Mouse (Mus musculus): ENCODE measurements around the gene Gm11555.
"Not testable (repeated sequence)": the region's sequence is repeated elsewhere in the genome, so short reads cannot be mapped to it uniquely, and the experiment has no call there.

Gm11555 gene

GRCm38 (mm10) chr11:99650136-99650535, at the start of gene Gm11555:
Gene Gm11555 (minus strand): TSS chr11:99650236.
- DNase-seq (ENCODE audit: inconsistent ontology term), result no peak

GRCm38 (mm10) chr11:99690463-99690862, 40.4 kb upstream of the Gm11555 start, which contains the start of gene Gm14190:
Gene Gm14190 (minus strand): TSS chr11:99690740.
- DNase-seq (ENCODE audit: inconsistent ontology term), result no peak

- DNase-seq (ENCODE audit: inconsistent ontology term), result not testable (repeated sequence)
Observed at GRCm38 (mm10) chr11:99685235-99685634, 35.2 kb upstream of the Gm11555 start.

GRCm38 (mm10) chr11:99683481-99683880, 33.4 kb upstream of the Gm11555 start:
- DNase-seq (ENCODE audit: inconsistent ontology term), result no peak

GRCm38 (mm10) chr11:99665860-99666259, 15.8 kb upstream of the Gm11555 start, which contains the start of gene Krtap4-6:
Gene Krtap4-6 (minus strand): TSS chr11:99665960.
- DNase-seq (ENCODE audit: inconsistent ontology term), result no peak

GRCm38 (mm10) chr11:99662802-99663201, 12.8 kb upstream of the Gm11555 start:
- DNase-seq (ENCODE audit: inconsistent ontology term), result no peak

GRCm38 (mm10) chr11:99659256-99659655, 9.2 kb upstream of the Gm11555 start:
- DNase-seq (ENCODE audit: inconsistent ontology term), result peak; percentile 78

- DNase-seq (ENCODE audit: inconsistent ontology term), result not testable (repeated sequence)
Observed at GRCm38 (mm10) chr11:99658467-99659010, 8.5 kb upstream of the Gm11555 start, which contains the start of gene Gm11563. Gene Gm11563 (minus strand): TSS chr11:99658960.

- no peak for DNase-seq (ENCODE audit: inconsistent ontology term)
Observed at GRCm38 (mm10) chr11:99657051-99657450, 7.0 kb upstream of the Gm11555 start.

GRCm38 (mm10) chr11:99646444-99646843, 3.6 kb downstream of the Gm11555 start:
- DNase-seq (ENCODE audit: inconsistent ontology term), result no peak

GRCm38 (mm10) chr11:99644351-99644750, 5.7 kb downstream of the Gm11555 start:
- no peak for DNase-seq (ENCODE audit: inconsistent ontology term)

- not testable (repeated sequence) for DNase-seq (ENCODE audit: inconsistent ontology term)
Observed at GRCm38 (mm10) chr11:99643635-99644139, 6.3 kb downstream of the Gm11555 start, which contains the start of gene Krtap4-7. Gene Krtap4-7 (minus strand): TSS chr11:99644089.

GRCm38 (mm10) chr11:99640926-99641325, 9.1 kb downstream of the Gm11555 start:
- no peak for DNase-seq (ENCODE audit: inconsistent ontology term)

- no peak for DNase-seq (ENCODE audit: inconsistent ontology term)
Observed at GRCm38 (mm10) chr11:99637086-99637485, 12.9 kb downstream of the Gm11555 start.

- no peak for DNase-seq (ENCODE audit: inconsistent ontology term)
Observed at GRCm38 (mm10) chr11:99634653-99635134, 15.3 kb downstream of the Gm11555 start, which contains the start of gene Krtap4-2. Gene Krtap4-2 (minus strand): TSS chr11:99635084.

- no peak for DNase-seq (ENCODE audit: inconsistent ontology term)
Observed at GRCm38 (mm10) chr11:99633293-99633692, 16.7 kb downstream of the Gm11555 start.

- DNase-seq (ENCODE audit: inconsistent ontology term), result no peak
Observed at GRCm38 (mm10) chr11:99630890-99631289, 19.1 kb downstream of the Gm11555 start.

- no peak for DNase-seq (ENCODE audit: inconsistent ontology term)
Observed at GRCm38 (mm10) chr11:99628138-99628537, 21.9 kb downstream of the Gm11555 start, which contains the start of gene Krtap4-1. Gene Krtap4-1 (minus strand): TSS chr11:99628238.

- DNase-seq (ENCODE audit: inconsistent ontology term), result no peak
Observed at GRCm38 (mm10) chr11:99620335-99620734, 29.7 kb downstream of the Gm11555 start, which contains the start of gene Gm11562. Gene Gm11562 (minus strand): TSS chr11:99620435.

GRCm38 (mm10) chr11:99614796-99615363, 35.2 kb downstream of the Gm11555 start, which contains the start of gene Krtap2-4:
Gene Krtap2-4 (minus strand): TSS chr11:99614846.
- DNase-seq (ENCODE audit: inconsistent ontology term), result peak; percentile 57

- DNase-seq (ENCODE audit: inconsistent ontology term), result not testable (repeated sequence)
Observed at GRCm38 (mm10) chr11:99610089-99610488, 39.9 kb downstream of the Gm11555 start, which contains the start of gene Gm11937. Gene Gm11937 (minus strand): TSS chr11:99610189.

- DNase-seq (ENCODE audit: inconsistent ontology term), result no peak
Observed at GRCm38 (mm10) chr11:99609126-99609525, 40.9 kb downstream of the Gm11555 start.

All from Muller cell, postnatal 12 days (primary cell).